Mouse (Mus musculus) ES-E14 (cell line): ENCODE measurements around the gene St6galnac3. TPM values are rescaled to one million over a fixed set of nuclear protein-coding genes. Genes with fewer than 3 reads are reported as not detected.
A peak's percentile ranks its signal among the peaks of the same experiment; 100 is the strongest.

Source experiments
- DNase-seq: peaks from one replicate; pipeline ENCODE4 v3.0.0-alpha.2; 2013; ENCODE audit warnings: low read depth, low spot score
- H3K27ac ChIP-seq: 2 replicates; pipeline ENCODE4 v1.5.1; 2012; ENCODE audit warnings: low read depth, mild to moderate bottlenecking, low read length, moderate library complexity, mixed read lengths; ENCODE audit not compliant: poor library complexity, insufficient read depth, severe bottlenecking
- H3K36me3 ChIP-seq: 2 replicates; pipeline ENCODE4 v1.6.1; 2012; ENCODE audit warnings: mild to moderate bottlenecking, low read length, moderate library complexity, mixed read lengths; ENCODE audit not compliant: control insufficient read depth, poor library complexity, insufficient read depth, severe bottlenecking
- H3K4me1 ChIP-seq, 2 experiments: fragments of 150-350 bp in 1 of 2; sonication (generic) in 1 of 2; 2 replicates each; pipeline ENCODE4 v1.6.1; 2012; ENCODE audit warnings: low read length in 2 of 2, mild to moderate bottlenecking in 1 of 2, mixed read lengths in 1 of 2; ENCODE audit not compliant: control insufficient read depth in 2 of 2, insufficient read depth in 2 of 2, poor library complexity in 1 of 2
- H3K4me3 ChIP-seq, 2 experiments: fragments of 150-350 bp in 1 of 2; sonication (generic) in 1 of 2; 2 replicates each; pipeline ENCODE4 v1.5.1; 2012; ENCODE audit warnings: low read length in 2 of 2, low read depth in 1 of 2, mild to moderate bottlenecking in 1 of 2, mixed read lengths in 1 of 2; ENCODE audit not compliant: insufficient read depth in 1 of 2, poor library complexity in 1 of 2, severe bottlenecking in 1 of 2
- H3K9ac ChIP-seq: 2 replicates; pipeline ENCODE4 v1.6.1; 2012; ENCODE audit warnings: low read depth, mild to moderate bottlenecking, low read length, mixed read lengths; ENCODE audit not compliant: poor library complexity, insufficient read depth, severe bottlenecking
- H3K9me3 ChIP-seq: fragments of 150-350 bp; sonication (generic); 2 replicates; pipeline ENCODE4 v1.6.1; 2012; ENCODE audit warnings: low read depth, mild to moderate bottlenecking, low read length; ENCODE audit not compliant: control insufficient read depth, insufficient read depth
- CHD2 ChIP-seq: IDR thresholded peaks from 2 replicates; pipeline ENCODE4 v1.6.1; 2014; ENCODE audit warnings: mild to moderate bottlenecking, low read depth, low read length, inconsistent platforms
- HCFC1 ChIP-seq: IDR thresholded peaks from 2 replicates; pipeline ENCODE4 v1.6.1; 2012; ENCODE audit warnings: low read length, inconsistent platforms, borderline replicate concordance; ENCODE audit not compliant: insufficient read depth
- MAFK ChIP-seq: IDR thresholded peaks from 2 replicates; pipeline ENCODE4 v1.6.1; 2014; ENCODE audit warnings: mild to moderate bottlenecking, low read depth, low read length, inconsistent platforms; ENCODE audit not compliant: insufficient read depth
- ZC3H11A ChIP-seq: IDR thresholded peaks from 2 replicates; pipeline ENCODE4 v1.6.1; 2012; ENCODE audit warnings: low read depth, mild to moderate bottlenecking, inconsistent platforms, low read length, borderline replicate concordance
- ZNF384 ChIP-seq: IDR thresholded peaks from 2 replicates; pipeline ENCODE4 v1.6.1; 2012; ENCODE audit warnings: low read depth, low read length, inconsistent platforms
- in situ Hi-C, 2 experiments: fragments of 600-800 bp; cut with MboI; formaldehyde crosslinking; loops; one replicate each; pipeline ENCODE4 v1.15.1; 2025; ENCODE audit warnings: low sequenced_read_pairs in 2 of 2, inconsistent platforms in 1 of 2; ENCODE audit not compliant: unreplicated experiment in 2 of 2
- total RNA-seq: library from RNA; depleted of rRNA; stranded (reverse); fragments of 300-350 nt; gene quantifications from 2 replicates; pipeline ENCODE4 v1.2.3, GENCODE M21; 2012; rRNA removed

St6galnac3 gene
- 3.8 and 5.7 TPM in 2 replicates for total RNA-seq

- TF ChIP-seq MAFK (no peak), ZC3H11A (no peak), CHD2 (no peak), ZNF384 (no peak), HCFC1 (no peak)
- in situ Hi-C loops, result no loop called here
- Histone ChIP-seq H3K9ac (peak within 1 kb of the TSS; percentile 83), H3K4me3 (peak within 1 kb of the TSS; percentile 86 to 98), H3K9me3 (no peaks in the 10 kb centered on the region), H3K27ac (no peak within 1 kb of the TSS), H3K4me1 (peaks cover 0 to 6% of the 10 kb centered on the region in 2 experiments; a peak in 1 of 4 replicates), H3K36me3 (no peaks in the 10 kb centered on the region)
- DNase-seq, result peak; percentile 72
Measured at GRCm38 (mm10) chr3:153724701-153725668, at the start of gene St6galnac3. TSS of gene St6galnac3 (minus strand) at chr3:153725174.

- Histone ChIP-seq H3K9ac (no peak overlapping the region), H3K9me3 (no peaks in the 10 kb centered on the region), H3K4me1 (no peaks in the 10 kb centered on the region), H3K36me3 (no peaks in the 10 kb centered on the region), H3K4me3 (no peak overlapping the region), H3K27ac (no peak overlapping the region)
- DNase-seq, result no peak
- in situ Hi-C loops, result no loop called here
- TF ChIP-seq CHD2, result no peak
- no peak for TF ChIP-seq ZC3H11A
- no peak for TF ChIP-seq HCFC1
- TF ChIP-seq MAFK, result no peak
- TF ChIP-seq ZNF384, result no peak
Measured at GRCm38 (mm10) chr3:153774568-153774967, 49.6 kb upstream of the St6galnac3 start.

- H3K27ac ChIP-seq, result no peak overlapping the region
- TF ChIP-seq ZC3H11A (no peak), MAFK (no peak), CHD2 (no peak), HCFC1 (no peak), ZNF384 (no peak)
- no peak overlapping the region for H3K9ac ChIP-seq
- no peaks in the 10 kb centered on the region for H3K9me3 ChIP-seq
- no peaks in the 10 kb centered on the region for H3K36me3 ChIP-seq
- H3K4me1 ChIP-seq, result no peaks in the 10 kb centered on the region
- in situ Hi-C loops, result no loop called here
- H3K4me3 ChIP-seq, result no peak overlapping the region
- no peak for DNase-seq
Measured at GRCm38 (mm10) chr3:153771479-153771878, 46.5 kb upstream of the St6galnac3 start.

- Histone ChIP-seq H3K4me3 (no peak overlapping the region), H3K27ac (no peak overlapping the region), H3K4me1 (no peaks in the 10 kb centered on the region), H3K36me3 (no peaks in the 10 kb centered on the region), H3K9me3 (no peaks in the 10 kb centered on the region), H3K9ac (no peak overlapping the region)
- DNase-seq, result no peak
- TF ChIP-seq ZC3H11A (no peak), CHD2 (no peak), MAFK (no peak), HCFC1 (no peak), ZNF384 (no peak)
- in situ Hi-C loops, result no loop called here
Measured at GRCm38 (mm10) chr3:153770573-153770972, 45.6 kb upstream of the St6galnac3 start.
